Mouse (Mus musculus) MEL (cell line): ENCODE results near the gene Zranb3. TPM values are rescaled to one million over a fixed set of nuclear protein-coding genes. Genes with fewer than 3 reads are reported as not detected.

Experiments
- DNase-seq: peaks from one replicate; pipeline ENCODE4 v3.0.0; 2011; ENCODE audit warnings: low read depth, low spot score
- H3K27ac ChIP-seq: 2 replicates; pipeline ENCODE4 v1.5.1; 2012; ENCODE audit warnings: low read depth, mild to moderate bottlenecking, control low read depth, low read length, moderate library complexity; ENCODE audit not compliant: control insufficient read depth
- H3K27me3 ChIP-seq, 2 experiments: fragments of 150-350 bp in 1 of 2; sonication (generic) in 1 of 2; 2 replicates each; pipeline ENCODE4 v1.6.1; 2012; ENCODE audit warnings: low read length in 2 of 2, mild to moderate bottlenecking in 2 of 2, improper control_type of control experiment in 1 of 2, moderate library complexity in 1 of 2; ENCODE audit not compliant: insufficient read depth in 2 of 2, control insufficient read depth in 1 of 2
- H3K36me3 ChIP-seq, 2 experiments: 2 replicates each; pipeline ENCODE4 v1.6.1; 2012 to 2014; ENCODE audit warnings: low read length in 2 of 2, improper control_type of control experiment in 1 of 2, inconsistent platforms in 1 of 2, mild to moderate bottlenecking in 1 of 2; ENCODE audit not compliant: insufficient read depth in 2 of 2, control insufficient read depth in 1 of 2
- H3K4me1 ChIP-seq, 2 experiments: fragments of 150-350 bp in 1 of 2; sonication (generic) in 1 of 2; 2 replicates each; pipeline ENCODE4 v1.6.1; 2012; ENCODE audit warnings: low read length in 2 of 2, improper control_type of control experiment in 1 of 2, mild to moderate bottlenecking in 1 of 2; ENCODE audit not compliant: insufficient read depth in 2 of 2, control insufficient read depth in 1 of 2
- H3K4me3 ChIP-seq, 2 experiments: fragments of 150-350 bp in 1 of 2; sonication (generic) in 1 of 2; 2 replicates each; pipeline ENCODE4 v1.5.1; 2012; ENCODE audit warnings: low read depth in 2 of 2, low read length in 2 of 2, mild to moderate bottlenecking in 2 of 2, moderate library complexity in 2 of 2, control low read depth in 1 of 2, improper control_type of control experiment in 1 of 2; ENCODE audit not compliant: control insufficient read depth in 1 of 2, insufficient read depth in 1 of 2
- H3K79me2 ChIP-seq: 2 replicates; pipeline ENCODE4 v1.6.1; 2012; ENCODE audit warnings: mild to moderate bottlenecking, low read length, moderate library complexity; ENCODE audit not compliant: control insufficient read depth, poor library complexity, insufficient read depth
- H3K9ac ChIP-seq: 2 replicates; pipeline ENCODE4 v1.6.1; 2012; ENCODE audit warnings: low read depth, mild to moderate bottlenecking, control low read depth, low read length, moderate library complexity; ENCODE audit not compliant: control insufficient read depth, poor library complexity, severe bottlenecking
- H3K9me3 ChIP-seq: fragments of 150-350 bp; sonication (generic); replicated peaks from 2 replicates; pipeline ENCODE4 v1.6.1; 2012; ENCODE audit warnings: mild to moderate bottlenecking, low read length, improper control_type of control experiment, moderate library complexity; ENCODE audit not compliant: insufficient read depth
- CHD2 ChIP-seq: IDR thresholded peaks from 2 replicates; pipeline ENCODE4 v1.6.1; 2011; ENCODE audit warnings: low read length, improper control_type of control experiment
- E2F4 ChIP-seq: IDR thresholded peaks from 2 replicates; pipeline ENCODE4 v1.6.1; 2011; ENCODE audit warnings: low read depth, low read length, improper control_type of control experiment, borderline replicate concordance
- EP300 ChIP-seq, 2 experiments: IDR thresholded peaks; 2 replicates each; pipeline ENCODE4 v1.6.1; 2011; ENCODE audit warnings: improper control_type of control experiment in 2 of 2, low read length in 2 of 2, low read depth in 1 of 2, mild to moderate bottlenecking in 1 of 2
- ETS1 ChIP-seq: IDR thresholded peaks from 2 replicates; pipeline ENCODE4 v1.6.1; 2012; ENCODE audit warnings: low read depth, mild to moderate bottlenecking, inconsistent platforms, low read length, improper control_type of control experiment, moderate library complexity
- GATA1 ChIP-seq: IDR thresholded peaks from 2 replicates; pipeline ENCODE4 v1.6.1; 2011; ENCODE audit warnings: low read depth, low read length, improper control_type of control experiment
- HCFC1 ChIP-seq: IDR thresholded peaks from 2 replicates; pipeline ENCODE4 v1.6.1; 2012; ENCODE audit warnings: low read depth, mild to moderate bottlenecking, inconsistent platforms, low read length, improper control_type of control experiment, moderate library complexity
- JUND ChIP-seq: IDR thresholded peaks from 2 replicates; pipeline ENCODE4 v1.6.1; 2011; ENCODE audit warnings: low read depth, mild to moderate bottlenecking, improper control_type of control experiment, low read length
- KAT2A ChIP-seq: conservative IDR thresholded peaks from 2 replicates; pipeline ENCODE4 v1.6.1; 2012; ENCODE audit warnings: low read depth, low read length, improper control_type of control experiment, inconsistent platforms
- MAFK ChIP-seq: IDR thresholded peaks from 2 replicates; pipeline ENCODE4 v1.6.1; 2011; ENCODE audit warnings: low read depth, mild to moderate bottlenecking, low read length, improper control_type of control experiment, borderline replicate concordance
- MEF2A ChIP-seq: IDR thresholded peaks from 2 replicates; pipeline ENCODE4 v1.6.1; 2014; ENCODE audit warnings: low read depth, mild to moderate bottlenecking, inconsistent platforms, low read length, improper control_type of control experiment; ENCODE audit not compliant: poor library complexity, insufficient replicate concordance, severe bottlenecking; ENCODE audit errors: extremely low read depth
- MXI1 ChIP-seq: IDR thresholded peaks from 2 replicates; pipeline ENCODE4 v1.6.1; 2011; ENCODE audit warnings: mild to moderate bottlenecking, low read depth, low read length, improper control_type of control experiment
- NELFE ChIP-seq: IDR thresholded peaks from 2 replicates; pipeline ENCODE4 v1.6.1; 2011; ENCODE audit warnings: low read depth, low read length, improper control_type of control experiment
- NRF1 ChIP-seq: IDR thresholded peaks from 2 replicates; pipeline ENCODE4 v1.6.1; 2014; ENCODE audit warnings: low read depth, mild to moderate bottlenecking, inconsistent platforms, low read length, improper control_type of control experiment, moderate library complexity; ENCODE audit not compliant: poor library complexity, insufficient read depth, severe bottlenecking
- RAD21 ChIP-seq: IDR thresholded peaks from 2 replicates; pipeline ENCODE4 v1.6.1; 2011; ENCODE audit warnings: mild to moderate bottlenecking, low read depth, low read length, improper control_type of control experiment
- SIN3A ChIP-seq: IDR thresholded peaks from 2 replicates; pipeline ENCODE4 v1.6.1; 2012; ENCODE audit warnings: low read length, improper control_type of control experiment, inconsistent platforms
- TBP ChIP-seq: IDR thresholded peaks from 2 replicates; pipeline ENCODE4 v1.8.0; 2011; ENCODE audit warnings: low read depth, low read length, improper control_type of control experiment
- TCF12 ChIP-seq: IDR thresholded peaks from 2 replicates; pipeline ENCODE4 v1.6.1; 2014; ENCODE audit warnings: low read depth, mild to moderate bottlenecking, inconsistent platforms, low read length, improper control_type of control experiment, moderate library complexity
- UBTF ChIP-seq: IDR thresholded peaks from 2 replicates; pipeline ENCODE4 v1.6.1; 2012; ENCODE audit warnings: low read depth, mild to moderate bottlenecking, inconsistent platforms, low read length, improper control_type of control experiment, moderate library complexity, borderline replicate concordance; ENCODE audit not compliant: insufficient read depth
- USF2 ChIP-seq, 2 experiments: IDR thresholded peaks; 2 replicates each; pipeline ENCODE4 v1.6.1; 2011 to 2012; ENCODE audit warnings: improper control_type of control experiment in 2 of 2, low read length in 2 of 2, borderline replicate concordance in 1 of 2, inconsistent platforms in 1 of 2, low read depth in 1 of 2, mild to moderate bottlenecking in 1 of 2; ENCODE audit not compliant: insufficient read depth in 1 of 2
- ZMIZ1 ChIP-seq: IDR thresholded peaks from 2 replicates; pipeline ENCODE4 v1.6.1; 2012; ENCODE audit warnings: low read depth, mild to moderate bottlenecking, inconsistent platforms, low read length, improper control_type of control experiment, moderate library complexity
- polyA plus RNA-seq, 2 experiments: library from polyadenylated mRNA; stranded (reverse) in 1 of 2; unstranded in 1 of 2; fragments of >175 nt in 1 of 2; fragments of >200 nt in 1 of 2; gene quantifications; 2 replicates each; pipeline versions ENCODE4 v1.2.1 to v1.2.4; 2012; ENCODE audit warnings: low replicate concordance in 2 of 2, low read depth in 1 of 2; ENCODE audit not compliant: insufficient read length in 2 of 2, insufficient read depth in 1 of 2, missing spikeins in 1 of 2
- total RNA-seq: library from RNA; depleted of rRNA; stranded (reverse); fragments of 300-350 nt; gene quantifications from 2 replicates; pipeline ENCODE4 v1.2.3, GENCODE M21; 2012

The Zranb3 gene
- total and polyA plus RNA-seq, 3 experiments: 3.9 to 4.1 TPM; not detected in 1

- Histone ChIP-seq H3K9me3 (no peaks in the 10 kb centered on the region), H3K4me1 (peaks cover 15 to 19% of the 10 kb centered on the region in 2 experiments), H3K27ac (no peak overlapping the region), H3K79me2 (peaks cover 2% of the 10 kb centered on the region; the same call in 1 of the 2 replicates), H3K9ac (no peak overlapping the region), H3K36me3 (peaks cover 0 to 15% of the 10 kb centered on the region in 2 experiments; a peak in 2 of 4 replicates)
- peak; percentile 27 for DNase-seq
- TF ChIP-seq KAT2A: no peak
- TF ChIP-seq NELFE: no peak
- peak; percentile 49 for TF ChIP-seq GATA1
- no peak for TF ChIP-seq CHD2
- no peak for TF ChIP-seq SIN3A
- TF ChIP-seq HCFC1: no peak
- TF ChIP-seq ZMIZ1: no peak
- peak; percentile 62; the same call in 1 of the 2 replicates for TF ChIP-seq MAFK
- TF ChIP-seq EP300 (IDR thresholded peaks at IDR 0.05; ENCODE audit: low read depth in 1 of 2, low read length in 2 of 2): peak in 1 of 2 experiments; percentile 29; a peak in 1 of 4 replicates
- peak; percentile 55 for TF ChIP-seq ETS1
- 0 out of 2 replicates have a peak, but pooled peaks have one; percentile 21 for TF ChIP-seq MXI1
- TF ChIP-seq, all 39 proteins: peak for 5
- no peaks in the 10 kb centered on the region for H3K27me3 ChIP-seq
- H3K4me3 ChIP-seq: no peak overlapping the region
Observed at GRCm38 (mm10) chr1:128098309-128098708, 4.5 kb downstream of the Zranb3 start.

- TF ChIP-seq GATA1 (no peak), NRF1 (no peak), UBTF (no peak), TCF12 (no peak), TBP (no peak), MEF2A (no peak), USF2 (IDR thresholded peaks at IDR 0.05; ENCODE audit: borderline replicate concordance in 1 of 2, insufficient read depth in 1 of 2, low read depth in 1 of 2, low read length in 2 of 2) (no peak), RAD21 (no peak), MAFK (no peak), NELFE (no peak), JUND (no peak), E2F4 (no peak)
- Histone ChIP-seq H3K27ac (no peak overlapping the region), H3K36me3 (peaks cover 0 to 13% of the 10 kb centered on the region in 2 experiments; a peak in 2 of 4 replicates), H3K27me3 (no peaks in the 10 kb centered on the region), H3K9me3 (no peaks in the 10 kb centered on the region), H3K4me1 (peaks cover 15 to 17% of the 10 kb centered on the region in 2 experiments), H3K4me3 (no peak overlapping the region), H3K9ac (no peak overlapping the region), H3K79me2 (no peaks in the 10 kb centered on the region)
- no peak for DNase-seq
Observed at GRCm38 (mm10) chr1:128094686-128095085, 8.2 kb downstream of the Zranb3 start.
